Mouse (Mus musculus) gastrocnemius, postnatal 4 days (tissue): ENCODE measurements around the gene Gm13889. TPM values are rescaled to one million over a fixed set of nuclear protein-coding genes. Genes with fewer than 3 reads are reported as not detected.
A peak's percentile ranks its signal among the peaks of the same experiment; 100 is the strongest.

Experiments
- DNase-seq, 2 experiments: peaks; one replicate each; pipeline ENCODE4 v3.0.0; 2021 to 2022; ENCODE audit warnings: low spot score in 2 of 2, mixed read lengths in 2 of 2
- long read RNA-seq, 2 experiments: library from polyadenylated mRNA; stranded (forward); transcript quantifications; one replicate each; pipeline ENCODE4 v2.0.0; 2021
- total RNA-seq, 2 experiments: library from RNA; stranded (reverse); gene quantifications; 2 replicates each; pipeline ENCODE4 v1.2.3; 2021

Gene Gm13889
- total RNA-seq = 10 to 100 TPM; 29.8 to 35.1 TPM
- long read RNA-seq, experiment 1, transcript Gm13889-201 (1 exons, 1,386 nt) = major isoform, 37 of 37 reads
- long read RNA-seq, experiment 1, partial matches to known transcripts = 0 of 37 reads
- long read RNA-seq, experiment 1, other reads (novel, unspliced or antisense) = 0 of 37 reads
- long read RNA-seq, experiment 2, transcript Gm13889-201 (1 exons, 1,386 nt) = major isoform, 29 of 29 reads
- long read RNA-seq, experiment 2, partial matches to known transcripts = 0 of 29 reads
- long read RNA-seq, experiment 2, other reads (novel, unspliced or antisense) = 0 of 29 reads

GRCm38 (mm10) chr2:93956908-93957784 is at the start of gene Gm13889:
Gm13889 (minus strand) TSS chr2:93957201.
- peak; percentile 55 to 73 for DNase-seq

GRCm38 (mm10) chr2:94002331-94002730 is 45.3 kb upstream of the Gm13889 start:
- DNase-seq = peak; percentile 71 to 83

DNA sequence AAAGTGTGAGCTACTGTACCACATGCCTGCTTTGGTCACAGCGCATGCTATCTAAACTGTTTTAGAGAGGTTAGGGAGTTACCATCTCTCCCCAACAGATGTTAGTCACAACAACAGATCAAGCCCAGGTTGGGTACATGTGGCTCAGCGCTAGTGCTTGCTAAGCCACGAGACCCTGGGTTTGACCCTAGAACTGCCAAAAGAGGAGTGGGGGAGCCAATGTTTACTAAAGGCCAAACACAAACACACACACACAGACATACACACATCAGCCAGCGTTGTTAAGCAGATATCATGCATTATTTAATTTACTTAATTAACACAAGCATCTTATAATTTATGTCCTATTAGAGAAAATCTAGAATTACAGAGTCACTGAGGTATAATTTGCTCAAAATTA is 44.9 kb upstream of the Gm13889 start:
- no peak for DNase-seq

- no peak for DNase-seq
Measured at GRCm38 (mm10) chr2:94001411-94001810, 44.4 kb upstream of the Gm13889 start.

- DNase-seq = no peak
Measured at GRCm38 (mm10) chr2:93996254-93996653, 39.3 kb upstream of the Gm13889 start, which contains the start of gene Gm27027. Gm27027 (minus strand) TSS chr2:93996354.

DNA sequence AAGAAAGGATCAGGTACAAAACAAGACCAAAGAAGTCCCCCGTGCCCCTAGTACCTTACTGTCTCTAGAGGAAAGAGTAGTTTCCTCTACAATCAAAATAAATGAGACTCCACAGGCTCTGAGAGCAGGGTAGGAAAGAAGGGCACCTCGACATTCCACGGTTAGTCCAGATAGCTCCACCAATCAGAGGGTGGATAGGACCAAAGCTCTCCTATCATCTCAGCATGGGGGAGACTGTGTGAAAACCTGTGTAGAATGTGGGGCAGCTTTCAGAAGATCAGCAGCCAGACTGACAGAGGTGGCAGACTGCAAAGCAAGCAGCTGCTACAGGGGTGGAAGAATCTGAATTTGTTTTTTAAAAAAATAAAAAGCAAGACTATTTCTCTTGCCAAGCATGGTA is 35.8 kb upstream of the Gm13889 start:
- DNase-seq = no peak

- DNase-seq = no peak
Measured at GRCm38 (mm10) chr2:93992259-93992658, 35.3 kb upstream of the Gm13889 start.

DNA sequence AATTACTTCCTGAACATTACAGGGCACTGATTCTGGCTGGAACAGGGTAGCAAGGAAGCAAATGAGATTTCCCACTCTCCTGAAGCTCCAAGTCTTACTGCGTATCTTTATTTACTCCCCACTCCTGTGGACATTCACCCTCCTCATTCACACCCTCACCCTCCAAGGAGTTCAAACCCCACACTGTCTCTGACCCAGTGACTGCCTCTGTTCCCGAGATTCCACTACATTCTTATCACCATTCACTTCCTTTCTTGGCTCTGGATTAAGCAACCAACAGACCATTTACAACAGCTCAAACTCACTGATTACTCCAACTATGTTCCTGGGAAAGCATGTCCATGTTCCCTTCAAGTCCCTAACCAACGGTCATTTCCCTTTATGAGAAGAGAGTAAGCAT is 34.3 kb upstream of the Gm13889 start:
- DNase-seq = no peak

GRCm38 (mm10) chr2:93988440-93988839 is 31.4 kb upstream of the Gm13889 start:
- DNase-seq = no peak

DNA sequence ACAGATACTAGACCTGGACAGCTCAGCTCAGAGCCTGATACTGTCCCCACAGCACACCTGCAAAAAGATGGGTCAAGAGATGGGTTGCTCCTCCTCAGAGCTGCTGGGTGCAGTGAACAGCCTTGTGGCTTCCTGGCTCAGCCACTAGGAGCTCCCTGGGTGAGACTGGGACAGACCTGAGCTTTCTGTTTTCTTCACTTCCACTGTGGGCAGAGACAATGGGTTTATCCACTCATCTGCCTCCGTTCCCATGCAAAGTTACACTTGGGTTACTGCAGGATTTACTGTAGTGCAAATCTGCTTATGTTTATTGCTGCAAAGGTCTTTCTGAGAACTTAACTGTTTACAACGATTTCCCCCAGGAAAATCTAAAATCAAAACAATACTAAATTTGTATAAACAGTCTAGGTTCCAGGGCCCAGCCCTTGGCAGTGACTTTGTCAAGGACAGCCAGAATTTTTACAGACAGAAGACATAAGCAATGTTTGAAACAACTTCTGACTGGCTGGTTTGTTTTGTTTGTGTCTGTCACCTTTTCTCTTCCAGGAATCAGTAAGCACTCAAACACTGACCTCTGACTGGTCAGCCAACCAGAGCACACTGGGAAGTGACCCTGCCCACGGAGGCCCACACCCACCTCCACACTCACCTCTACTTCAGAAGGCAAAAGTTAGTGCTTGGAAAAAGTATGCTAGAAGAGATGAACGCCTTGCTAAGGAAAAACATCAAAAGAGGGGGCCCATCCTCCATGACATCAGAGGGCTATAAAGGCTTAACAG is 25.6 kb upstream of the Gm13889 start:
- DNase-seq = no peak

GRCm38 (mm10) chr2:93979249-93980120 is 22.5 kb upstream of the Gm13889 start:
- DNase-seq = no peak

DNA sequence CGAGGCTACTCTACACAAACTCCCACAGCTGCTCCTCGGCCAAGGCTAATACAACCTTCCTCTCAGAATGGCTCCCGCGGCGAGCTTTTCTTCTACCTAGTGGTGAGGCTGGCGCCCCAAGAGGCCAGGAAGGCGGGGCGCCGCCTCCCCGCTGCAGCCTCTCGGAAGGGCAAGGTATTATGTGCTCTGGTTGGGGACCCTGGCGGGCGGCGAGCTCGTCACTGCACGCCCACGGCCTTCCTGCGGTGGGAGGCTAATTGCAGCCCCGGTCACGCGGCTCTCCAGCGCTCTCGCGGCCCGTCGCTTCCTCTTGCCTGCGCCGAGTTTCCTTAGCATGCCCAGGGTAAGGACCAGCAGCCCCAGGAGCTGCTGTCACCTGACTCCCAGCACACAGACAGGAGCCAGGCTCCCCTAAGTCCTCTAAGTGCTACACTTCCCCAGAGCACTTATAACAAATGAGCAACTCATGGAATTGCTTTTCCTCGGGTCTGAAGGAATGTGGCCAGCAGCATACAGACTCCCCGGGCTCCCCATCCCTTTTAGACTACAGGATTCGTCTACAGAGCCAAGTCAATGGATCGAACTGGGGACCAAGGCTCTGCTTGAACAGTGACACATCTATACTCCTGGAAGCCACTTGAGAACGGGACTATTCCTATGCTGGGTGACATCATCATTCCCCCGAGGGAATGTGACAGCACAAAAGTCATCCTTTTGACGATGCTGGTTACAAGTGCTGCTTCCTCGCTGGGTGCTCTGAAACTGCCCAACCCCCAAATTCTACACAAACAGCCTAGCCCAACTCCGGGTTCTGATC is 19.6 kb upstream of the Gm13889 start:
- peak in 1 of 2 experiments; percentile 52 for DNase-seq

DNA sequence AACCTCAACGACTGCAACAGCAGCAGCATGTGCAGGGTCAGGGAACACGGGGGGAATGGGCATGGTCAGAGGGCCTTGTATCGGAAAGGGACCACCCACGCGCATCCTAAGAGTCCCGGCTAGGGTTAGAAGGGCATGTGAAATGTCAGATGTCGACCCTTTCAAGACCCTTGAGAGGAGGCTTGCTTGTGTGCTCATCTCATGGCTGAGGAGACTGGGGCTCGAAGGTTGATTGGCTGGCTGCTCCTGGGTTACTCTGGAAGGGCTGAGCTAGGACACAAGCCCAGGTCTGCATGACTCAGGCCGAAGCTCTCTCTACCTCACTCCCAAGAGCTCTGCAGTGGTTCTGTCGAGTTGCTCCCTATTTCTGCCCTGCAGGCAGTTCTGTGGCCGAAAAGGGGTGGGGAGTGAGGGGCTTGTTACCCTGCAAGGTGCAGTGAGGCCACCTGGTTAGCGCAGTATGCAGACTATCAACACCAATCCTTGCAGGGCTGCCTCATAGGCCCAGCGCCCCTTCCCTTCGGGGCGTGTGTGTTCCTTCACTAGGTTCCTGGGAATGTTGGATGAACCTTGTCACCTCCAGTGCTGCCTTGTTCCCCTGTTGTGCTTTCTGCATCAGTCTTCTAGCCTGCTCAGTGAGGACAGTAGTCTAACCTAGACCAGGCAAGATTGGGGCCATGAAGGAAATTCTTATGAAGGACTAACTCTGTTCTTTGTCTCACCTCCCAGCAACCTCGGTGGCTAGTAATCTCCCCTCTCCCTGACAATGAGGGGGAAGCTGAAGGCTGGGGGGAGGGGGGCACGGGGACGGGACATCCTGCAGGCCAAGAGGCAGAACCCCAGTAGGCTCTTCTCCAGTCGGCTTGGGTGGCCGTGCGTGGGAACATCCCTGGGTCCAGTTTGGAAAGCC is 18.8 kb upstream of the Gm13889 start:
- DNase-seq = no peak

DNA sequence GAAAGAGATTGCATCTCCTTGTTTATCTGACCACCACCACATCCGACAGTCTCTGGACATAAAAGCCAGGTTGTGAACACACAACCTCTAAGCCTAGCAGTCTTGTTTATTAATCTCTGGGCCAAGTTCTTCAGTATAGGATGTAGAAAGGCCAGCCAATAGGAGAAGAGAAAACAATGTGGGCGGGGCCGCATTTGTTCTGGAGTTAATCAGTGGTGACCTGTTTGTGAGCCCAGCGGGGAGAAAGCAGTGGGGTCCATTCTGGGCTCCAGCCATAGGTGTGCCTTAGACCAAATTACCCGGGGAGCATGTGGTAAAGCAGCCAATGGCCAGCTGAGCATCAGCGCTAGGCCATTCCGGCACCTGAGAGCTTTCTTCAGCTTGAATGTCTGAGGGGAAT is 18.0 kb upstream of the Gm13889 start:
- no peak for DNase-seq

GRCm38 (mm10) chr2:93971647-93972046 is 14.6 kb upstream of the Gm13889 start:
- no peak for DNase-seq

- no peak for DNase-seq
Measured at GRCm38 (mm10) chr2:93964494-93965160, 7.6 kb upstream of the Gm13889 start.

DNA sequence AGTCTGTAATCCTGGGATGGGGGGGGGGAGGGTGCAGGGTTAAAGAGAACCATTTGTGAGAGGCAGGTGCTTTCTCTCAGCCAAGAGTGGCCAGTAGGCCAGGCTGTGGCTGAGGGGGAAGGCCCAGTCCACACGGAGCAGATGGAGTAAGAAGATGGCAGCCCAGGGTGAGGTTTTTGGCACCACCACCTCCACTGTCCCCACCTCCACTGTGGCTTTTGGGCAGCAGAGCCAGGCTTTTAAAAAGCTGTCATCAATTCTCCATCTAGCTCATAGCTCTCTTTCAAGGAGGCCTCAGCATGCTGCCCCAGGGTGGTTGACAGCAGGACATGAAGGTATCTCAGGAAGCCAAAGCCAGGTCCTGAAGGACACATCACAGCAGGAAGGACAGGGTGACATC is 6.8 kb upstream of the Gm13889 start:
- no peak for DNase-seq

- DNase-seq = no peak
Measured at GRCm38 (mm10) chr2:93961716-93962115, 4.7 kb upstream of the Gm13889 start.
